Mouse (Mus musculus) cerebellum, postnatal 25 days (tissue): ENCODE measurements around the gene Catspere2.
"Not testable (repeated sequence)": the region's sequence is repeated elsewhere in the genome, so short reads cannot be mapped to it uniquely, and the experiment has no call there.

Experiments
- DNase-seq, 2 experiments: peaks; one replicate each; pipeline ENCODE4 v3.0.0; 2021; ENCODE audit warnings: mixed read lengths in 2 of 2

Catspere2 gene

DNA sequence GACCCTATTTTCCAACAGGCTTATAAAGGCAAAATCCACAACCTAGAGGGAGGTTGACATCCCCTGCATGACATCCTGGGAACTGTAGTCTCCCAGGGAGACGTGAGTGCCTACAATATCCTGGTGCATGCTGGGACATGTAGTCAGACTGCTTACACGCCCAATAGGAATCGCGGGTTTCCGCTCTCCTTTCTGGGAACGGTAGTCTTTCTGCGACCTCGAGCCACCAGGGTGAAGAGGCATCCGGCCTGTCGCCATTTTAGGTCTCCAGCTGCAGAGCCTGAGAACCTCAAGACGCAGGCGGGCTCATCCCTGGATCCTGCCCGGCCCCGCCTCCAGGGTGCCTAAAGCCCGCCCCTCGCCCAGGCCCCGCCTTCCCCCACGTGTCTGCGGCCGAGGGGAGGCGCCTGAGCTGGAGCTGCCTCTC lies at the start of gene Catspere2:
Catspere2 (plus strand) TSS at position 400 of the 427 bp plus-strand sequence.
- DNase-seq: peak; percentile 97

- not testable (repeated sequence) for DNase-seq
These were observed 42.7 kb upstream of the Catspere2 start for GRCm38 (mm10) chr1:177940422-177940977.

DNA sequence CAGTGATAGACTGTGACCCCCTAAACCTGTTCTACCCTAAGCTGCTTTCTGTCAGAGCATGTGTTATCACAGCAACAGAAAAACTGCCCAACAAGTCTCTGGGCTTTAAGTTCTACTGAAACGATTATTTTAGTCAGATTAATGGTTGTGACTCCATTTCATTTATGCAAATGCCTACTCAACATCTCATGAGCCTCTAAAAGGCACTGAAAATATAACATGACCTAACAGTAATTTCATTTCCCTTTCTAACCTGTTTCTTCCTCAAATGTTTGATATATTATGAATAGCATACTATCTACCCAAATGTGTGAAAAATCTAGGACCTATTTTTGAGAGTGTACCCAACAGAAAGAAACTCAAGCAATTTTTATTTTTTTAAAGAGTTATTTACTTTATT lies 1.9 kb upstream of the Catspere2 start:
- DNase-seq: no peak

GRCm38 (mm10) chr1:177983582-177983981 lies 359 bp downstream of the Catspere2 start:
- not testable (repeated sequence) for DNase-seq

- DNase-seq: peak; percentile 24 to 30
These were observed 983 bp downstream of the Catspere2 start for GRCm38 (mm10) chr1:177984206-177984605.

DNA sequence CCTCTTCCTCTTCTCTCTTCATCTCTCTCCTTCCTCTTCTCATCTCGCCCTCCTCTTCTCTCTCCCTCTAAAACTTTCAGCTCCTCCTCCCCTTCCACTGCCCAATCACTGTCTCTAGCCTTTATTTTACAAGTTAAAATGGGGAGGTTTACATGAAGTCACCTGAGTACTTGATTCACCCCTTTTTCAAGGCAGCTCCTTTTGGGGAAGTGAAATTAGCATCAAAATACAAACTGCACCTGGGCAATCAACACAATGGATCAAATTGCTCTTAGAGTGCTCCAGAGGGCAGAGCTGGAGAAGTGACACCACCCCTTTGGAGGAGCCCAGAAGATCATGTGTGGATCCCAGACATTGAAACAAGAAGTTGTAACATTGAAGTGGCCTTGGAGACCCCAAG lies 4.3 kb downstream of the Catspere2 start:
- not testable (repeated sequence) for DNase-seq

- DNase-seq: peak in 1 of 2 experiments; percentile 4
These were observed 89.6 kb downstream of the Catspere2 start for GRCm38 (mm10) chr1:178072798-178073197.

GRCm38 (mm10) chr1:178097865-178098264 lies 114.6 kb downstream of the Catspere2 start:
- not testable (repeated sequence) for DNase-seq

GRCm38 (mm10) chr1:178108514-178108913 lies 125.3 kb downstream of the Catspere2 start:
- DNase-seq: not testable (repeated sequence)

GRCm38 (mm10) chr1:178122236-178122635 lies 139.0 kb downstream of the Catspere2 start:
- not testable (repeated sequence) for DNase-seq

- DNase-seq: no peak
These were observed 151.1 kb downstream of the Catspere2 start for GRCm38 (mm10) chr1:178134288-178134687.

DNA sequence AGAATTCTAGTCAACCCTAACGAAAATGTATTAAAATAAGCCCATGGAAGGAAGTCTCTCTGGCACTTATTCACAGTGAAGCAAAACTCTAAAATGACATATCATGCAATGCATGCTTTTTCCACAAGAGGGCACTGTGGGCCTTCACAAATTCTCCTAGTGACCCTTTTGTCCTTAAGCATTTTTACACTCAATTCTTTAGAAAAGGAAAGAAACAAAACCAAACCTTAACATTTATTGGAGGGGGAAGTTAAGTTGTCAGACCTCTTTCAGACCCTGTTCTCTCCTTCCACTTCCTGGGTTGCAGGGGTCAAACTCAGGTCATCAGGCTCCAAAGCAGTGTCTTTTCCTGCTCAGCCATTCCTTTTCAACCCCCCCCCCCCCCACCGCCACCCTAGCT lies 163.3 kb downstream of the Catspere2 start:
- not testable (repeated sequence) for DNase-seq

DNA sequence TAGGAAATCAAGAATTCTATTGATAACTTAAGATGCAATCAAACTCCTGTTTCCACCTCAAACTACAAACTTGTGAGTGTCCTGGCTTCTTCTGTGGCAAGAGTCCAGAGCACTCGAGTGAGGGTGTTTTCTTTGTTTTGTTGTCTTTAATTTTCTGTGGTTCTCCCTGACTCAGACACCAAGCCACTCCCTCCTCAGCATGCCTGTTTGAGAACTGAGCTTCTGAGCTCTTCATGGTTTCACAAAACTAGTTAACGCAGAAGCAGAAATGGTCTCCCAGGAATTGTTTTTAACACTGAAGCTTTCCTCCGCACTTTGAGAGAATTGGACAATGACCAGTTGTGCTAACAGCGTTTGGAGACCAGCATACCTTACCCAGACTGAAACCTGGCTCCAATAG lies 163.7 kb downstream of the Catspere2 start:
- DNase-seq: not testable (repeated sequence)

DNA sequence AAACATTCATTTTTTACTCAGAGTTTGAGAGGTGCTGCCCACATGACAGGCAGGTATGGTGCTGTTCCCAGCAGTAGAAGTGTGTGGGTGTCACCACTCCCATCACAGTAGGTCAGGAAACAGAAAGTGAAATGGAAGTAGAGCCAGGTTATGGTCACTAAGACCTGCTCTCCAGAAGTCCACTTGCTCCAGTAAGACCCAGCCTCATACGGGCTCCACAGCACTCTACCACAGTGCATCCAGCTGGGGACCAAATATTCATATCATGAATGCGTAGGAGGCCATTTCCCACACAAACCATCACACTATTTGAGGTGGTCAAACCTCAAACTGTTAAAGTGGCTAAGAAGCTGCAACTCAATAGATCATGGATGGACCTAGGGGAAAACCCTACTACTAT lies 199.0 kb downstream of the Catspere2 start:
- no peak for DNase-seq

GRCm38 (mm10) chr1:178185591-178185990 lies 202.4 kb downstream of the Catspere2 start:
- no peak for DNase-seq

DNA sequence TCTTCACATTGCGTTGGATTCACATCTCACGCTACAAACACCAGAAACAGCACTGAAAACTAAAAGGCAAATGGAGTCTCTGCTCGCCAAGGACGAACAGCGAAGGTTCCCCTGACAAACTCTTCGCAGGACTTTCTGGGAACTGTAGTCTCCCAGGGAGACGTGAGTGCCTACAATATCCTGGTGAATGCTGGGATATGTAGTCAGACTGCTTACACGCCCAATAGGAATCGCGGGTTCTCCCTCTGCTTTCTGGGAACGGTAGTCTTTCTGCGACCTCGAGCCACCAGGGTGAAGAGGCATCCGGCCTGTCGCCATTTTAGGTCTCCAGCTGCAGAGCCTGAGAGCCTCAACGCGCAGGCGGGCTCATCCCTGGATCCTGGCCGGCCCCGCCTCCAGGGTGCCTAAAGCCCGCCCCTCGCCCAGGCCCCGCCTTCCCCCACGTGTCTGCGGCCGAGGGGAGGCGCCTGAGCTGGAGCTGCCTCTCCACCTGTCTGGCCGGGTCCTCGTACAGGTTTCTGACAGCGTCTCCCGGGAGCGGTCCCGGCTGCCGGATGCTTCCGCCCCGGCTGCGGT lies 204.1 kb downstream of the Catspere2 start, which contains the start of gene Desi2:
Desi2 (plus strand) TSS at position 202 of the 576 bp plus-strand sequence.
- peak; percentile 93 to 94 for DNase-seq

DNA sequence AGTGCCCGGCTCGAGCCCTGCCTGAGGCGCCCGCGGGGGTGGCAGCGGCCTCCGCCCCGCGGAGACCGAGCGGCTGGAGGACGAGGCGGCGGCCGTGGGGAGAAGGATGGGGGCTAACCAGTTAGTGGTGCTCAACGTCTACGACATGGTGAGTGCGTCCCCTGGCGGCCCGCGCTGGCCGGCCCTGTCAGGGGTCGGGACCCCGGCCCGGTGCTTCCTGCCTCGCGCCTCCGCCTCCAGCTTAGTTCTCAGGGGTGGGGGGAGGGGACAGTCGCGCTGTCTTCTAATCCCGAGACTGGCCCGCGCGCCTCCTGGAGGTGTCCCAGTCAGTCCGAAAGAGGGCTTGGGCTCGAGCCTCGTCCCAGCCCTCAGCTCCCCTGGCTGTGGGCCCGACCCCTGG lies 204.6 kb downstream of the Catspere2 start:
- not testable (repeated sequence) for DNase-seq

GRCm38 (mm10) chr1:178188386-178188785 lies 205.2 kb downstream of the Catspere2 start:
- DNase-seq: peak; percentile 44 to 48

DNA sequence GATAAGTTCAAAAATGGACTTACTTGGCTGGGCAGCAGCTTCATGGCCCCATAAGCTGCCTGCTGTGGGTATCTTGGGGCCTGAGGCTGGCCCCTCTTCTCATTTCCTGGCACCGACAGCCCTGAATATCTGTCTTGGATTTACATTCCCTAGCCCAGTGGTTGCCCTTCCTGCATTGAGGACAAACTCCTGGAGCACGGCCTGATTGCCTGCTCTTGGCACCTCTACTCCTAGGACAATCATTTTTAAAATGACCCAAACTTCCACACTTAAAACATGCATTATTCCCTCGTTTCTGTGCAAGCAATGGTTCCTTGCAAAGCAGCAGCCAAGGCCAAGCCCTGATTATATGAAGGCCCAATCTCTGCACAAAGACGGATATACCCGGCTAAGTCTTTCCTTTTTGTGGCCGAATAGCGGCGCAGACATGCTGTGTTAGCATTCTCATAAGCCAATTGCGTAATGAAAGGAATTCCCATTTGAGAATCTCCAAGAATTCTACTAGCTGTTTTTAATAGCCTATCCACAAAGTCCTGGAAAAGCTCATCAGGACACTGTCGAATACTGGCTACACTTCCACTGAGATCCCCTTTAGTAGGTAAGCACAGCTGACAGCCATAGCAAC lies 222.6 kb downstream of the Catspere2 start:
- DNase-seq: no peak

DNA sequence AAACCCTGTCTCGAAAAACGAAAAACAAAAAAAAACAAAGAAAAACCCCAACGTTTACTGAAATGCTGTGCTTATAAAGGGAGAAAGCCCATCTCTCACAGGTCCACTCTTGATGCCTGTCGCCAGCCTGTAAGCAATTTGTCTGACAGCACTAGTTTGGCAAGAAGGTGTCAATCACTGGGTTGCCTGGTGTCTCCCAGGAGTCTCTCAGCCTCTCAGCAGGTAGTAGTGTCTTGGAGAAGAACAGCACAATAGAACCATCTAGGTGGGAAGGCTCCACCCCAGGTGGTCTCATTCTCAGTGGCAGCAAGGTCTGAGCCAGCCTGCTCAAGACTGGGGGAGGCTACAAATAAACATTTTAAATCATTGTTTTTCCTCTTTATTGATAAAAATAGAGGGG lies 224.6 kb downstream of the Catspere2 start:
- DNase-seq: not testable (repeated sequence)

DNA sequence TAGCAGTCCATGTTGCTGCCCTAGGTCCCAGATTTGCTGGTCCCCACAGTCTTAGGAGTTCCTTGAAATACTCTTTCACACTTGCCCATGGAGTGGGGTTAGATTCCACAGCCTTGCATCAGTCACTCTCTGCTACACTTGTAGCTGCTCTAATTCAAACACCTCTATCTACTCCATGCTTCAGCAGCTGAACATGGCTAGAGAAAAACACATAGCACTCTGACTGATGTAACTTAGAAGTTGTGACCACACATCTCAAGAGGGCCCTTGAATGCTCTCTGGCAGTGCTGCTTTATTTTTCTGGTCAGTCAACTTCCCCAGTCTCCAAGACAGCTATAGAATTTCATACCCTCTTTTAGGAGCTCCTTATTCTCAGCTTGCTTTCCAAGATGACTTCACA lies 226.7 kb downstream of the Catspere2 start:
- DNase-seq: no peak

DNA sequence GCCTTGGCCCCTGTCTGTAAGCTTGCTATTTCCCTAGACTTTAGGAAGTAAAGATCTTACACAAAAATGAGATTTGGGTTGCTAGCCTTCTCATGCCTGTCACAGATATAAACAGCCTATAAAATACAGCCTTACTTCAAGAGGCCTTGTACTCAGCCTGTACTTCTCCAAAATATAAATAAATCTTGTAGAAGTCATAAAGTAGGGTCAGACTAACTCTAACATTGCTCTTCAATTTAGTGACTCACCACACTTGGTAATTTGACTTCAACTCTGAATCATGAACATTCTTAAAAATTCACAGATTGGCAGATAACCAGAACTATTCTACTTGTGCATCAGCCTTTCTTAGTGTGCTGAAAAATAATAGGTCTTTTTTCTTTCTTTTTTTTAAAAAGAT lies 233.9 kb downstream of the Catspere2 start:
- DNase-seq: no peak

- DNase-seq: no peak
These were observed 235.1 kb downstream of the Catspere2 start for GRCm38 (mm10) chr1:178218305-178218704.
